Mouse (Mus musculus) CH12.LX (cell line): ENCODE results near the gene Lhx2. TPM values are rescaled to one million over a fixed set of nuclear protein-coding genes. Genes with fewer than 3 reads are reported as not detected.
A peak's percentile ranks its signal among the peaks of the same experiment; 100 is the strongest.

Source experiments
- DNase-seq: peaks from one replicate; pipeline ENCODE4 v3.0.0-alpha.2; 2013; ENCODE audit errors: extremely low read depth
- H3K27ac ChIP-seq: 2 replicates; pipeline ENCODE4 v1.5.1; 2012; ENCODE audit warnings: low read depth, mild to moderate bottlenecking, control low read depth, moderate library complexity; ENCODE audit not compliant: insufficient read depth
- H3K27me3 ChIP-seq: replicated peaks from 2 replicates; pipeline ENCODE3; 2012; ENCODE audit warnings: inconsistent platforms
- H3K36me3 ChIP-seq, 2 experiments: replicated peaks in 1 of 2; 2 replicates each; pipeline versions ENCODE3 to v1.6.1; 2012; ENCODE audit warnings: inconsistent platforms in 1 of 2, low read length in 1 of 2, mild to moderate bottlenecking in 1 of 2, mixed read lengths in 1 of 2, moderate library complexity in 1 of 2; ENCODE audit not compliant: control insufficient read depth in 1 of 2, insufficient read depth in 1 of 2
- H3K4me1 ChIP-seq, 2 experiments: 2 replicates each; pipeline ENCODE4 v1.6.1; 2012; ENCODE audit warnings: inconsistent platforms in 1 of 2, moderate library complexity in 1 of 2; ENCODE audit not compliant: insufficient read depth in 2 of 2, control insufficient read depth in 1 of 2
- H3K4me2 ChIP-seq: 2 replicates; pipeline ENCODE4 v1.6.1; 2012; ENCODE audit warnings: low read depth, mild to moderate bottlenecking, control low read depth; ENCODE audit not compliant: poor library complexity, insufficient read depth, severe bottlenecking
- H3K4me3 ChIP-seq, 3 experiments: fragments of 150-350 bp in 1 of 3; sonication (generic) in 1 of 3; replicated peaks in 1 of 3; 2 replicates each; pipeline versions ENCODE3 to v1.5.1; 2011 to 2012; ENCODE audit warnings: low read depth in 2 of 3, low read length in 2 of 3, mild to moderate bottlenecking in 2 of 3, moderate library complexity in 2 of 3, control low read depth in 1 of 3, improper control_type of control experiment in 1 of 3, inconsistent platforms in 1 of 3, mixed read lengths in 1 of 3; ENCODE audit not compliant: poor library complexity in 1 of 3
- H3K79me2 ChIP-seq: replicated peaks from 2 replicates; pipeline ENCODE4 v1.6.1; 2012; ENCODE audit warnings: mild to moderate bottlenecking, moderate library complexity; ENCODE audit not compliant: control insufficient read depth, poor library complexity, insufficient read depth, severe bottlenecking; ENCODE audit errors: extremely low read depth
- H3K9ac ChIP-seq: 2 replicates; pipeline ENCODE4 v1.6.1; 2012; ENCODE audit warnings: low read depth, mild to moderate bottlenecking, control low read depth, moderate library complexity; ENCODE audit not compliant: insufficient read depth
- H3K9me3 ChIP-seq: replicated peaks from 2 replicates; pipeline ENCODE3; 2012; ENCODE audit warnings: low read length, inconsistent platforms, mixed read lengths
- CHD1 ChIP-seq: IDR thresholded peaks from 2 replicates; pipeline ENCODE4 v1.6.1; 2012; ENCODE audit warnings: low read depth, low read length, improper control_type of control experiment, inconsistent platforms
- CTCF ChIP-seq, 2 experiments: IDR thresholded peaks in 1 of 2; conservative IDR thresholded peaks in 1 of 2; 2 replicates each; pipeline ENCODE4 v1.5.1; 2011 to 2012; ENCODE audit warnings: low read depth in 2 of 2, low read length in 2 of 2, improper control_type of control experiment in 1 of 2, inconsistent platforms in 1 of 2, mild to moderate bottlenecking in 1 of 2, moderate library complexity in 1 of 2
- ETS1 ChIP-seq: conservative IDR thresholded peaks from 2 replicates; pipeline ENCODE4 v1.6.1; 2012; ENCODE audit warnings: low read depth, mild to moderate bottlenecking, inconsistent platforms, low read length, improper control_type of control experiment, moderate library complexity
- GABPA ChIP-seq: IDR thresholded peaks from 2 replicates; pipeline ENCODE4 v1.6.1; 2012; ENCODE audit warnings: low read depth, low read length, improper control_type of control experiment, inconsistent platforms; ENCODE audit not compliant: insufficient replicate concordance
- JUN ChIP-seq: IDR thresholded peaks from 2 replicates; pipeline ENCODE4 v1.6.1; 2011; ENCODE audit warnings: low read depth, mild to moderate bottlenecking, low read length, improper control_type of control experiment, moderate library complexity; ENCODE audit not compliant: insufficient read depth
- MAFK ChIP-seq: IDR thresholded peaks from 2 replicates; pipeline ENCODE4 v1.6.1; 2011; ENCODE audit warnings: low read length, improper control_type of control experiment; ENCODE audit not compliant: insufficient replicate concordance
- MAX ChIP-seq: IDR thresholded peaks from 2 replicates; pipeline ENCODE4 v1.6.1; 2011; ENCODE audit warnings: low read length, improper control_type of control experiment
- MAZ ChIP-seq: IDR thresholded peaks from 2 replicates; pipeline ENCODE4 v1.6.1; 2012; ENCODE audit warnings: low read depth, mild to moderate bottlenecking, inconsistent platforms, low read length, improper control_type of control experiment, moderate library complexity
- MYC ChIP-seq: IDR thresholded peaks from 2 replicates; pipeline ENCODE4 v1.6.1; 2011; ENCODE audit warnings: low read depth, mild to moderate bottlenecking, improper control_type of control experiment, low read length
- NRF1 ChIP-seq: IDR thresholded peaks from 2 replicates; pipeline ENCODE4 v1.6.1; 2014; ENCODE audit warnings: low read depth, mild to moderate bottlenecking, inconsistent platforms, low read length, improper control_type of control experiment, moderate library complexity
- PAX5 ChIP-seq: IDR thresholded peaks from 2 replicates; pipeline ENCODE4 v1.6.1; 2012; ENCODE audit warnings: low read length, inconsistent platforms, mixed read lengths
- POLR2A ChIP-seq: IDR thresholded peaks from 2 replicates; pipeline ENCODE4 v1.6.1; 2011; ENCODE audit warnings: low read depth, mild to moderate bottlenecking, improper control_type of control experiment, low read length
- RAD21 ChIP-seq: IDR thresholded peaks from 2 replicates; pipeline ENCODE4 v1.6.1; 2011; ENCODE audit warnings: low read depth, mild to moderate bottlenecking, low read length, improper control_type of control experiment, moderate library complexity
- SIN3A ChIP-seq: IDR thresholded peaks from 2 replicates; pipeline ENCODE4 v1.6.1; 2012; ENCODE audit warnings: low read length, improper control_type of control experiment, inconsistent platforms
- ZKSCAN1 ChIP-seq: IDR thresholded peaks from 2 replicates; pipeline ENCODE4 v1.6.1; 2012; ENCODE audit warnings: low read depth, inconsistent platforms, low read length, improper control_type of control experiment, borderline replicate concordance
- ZMIZ1 ChIP-seq: IDR thresholded peaks from 2 replicates; pipeline ENCODE4 v1.6.1; 2012; ENCODE audit warnings: low read depth, mild to moderate bottlenecking, inconsistent platforms, low read length, improper control_type of control experiment
- dilution Hi-C: fragments of 300-500 bp; cut with MboI; formaldehyde crosslinking; loops from 2 replicates; pipeline ENCODE4 v1.14.3; 2020; ENCODE audit warnings: low sequenced_read_pairs; ENCODE audit not compliant: extremely low pct_unique_long_range_greater_than_20kb, extremely low pct_ligation_motif_present
- in situ Hi-C: fragments of 300-500 bp; cut with MboI; formaldehyde crosslinking; loops from 3 replicates; pipeline ENCODE4 v1.14.3; 2019; ENCODE audit warnings: low sequenced_read_pairs, low pct_ligation_motif_present, low pct_unique_long_range_greater_than_20kb, mixed read lengths
- polyA plus RNA-seq: library from polyadenylated mRNA; unstranded; fragments of >175 nt; gene quantifications from 2 replicates; pipeline ENCODE4 v1.2.1, GENCODE M21; 2012; ENCODE audit warnings: low read depth; ENCODE audit not compliant: insufficient read length
- total RNA-seq, 2 experiments: library from RNA; depleted of rRNA; stranded (reverse); fragments of 300-350 nt in 1 of 2; fragments of >200 nt in 1 of 2; gene quantifications; 2 replicates each; pipeline ENCODE4 v1.2.3; 2012 to 2014

The Lhx2 gene
- total and polyA plus RNA-seq, 3 experiments = 0.24 to 0.47 (median 0.34) TPM

DNA sequence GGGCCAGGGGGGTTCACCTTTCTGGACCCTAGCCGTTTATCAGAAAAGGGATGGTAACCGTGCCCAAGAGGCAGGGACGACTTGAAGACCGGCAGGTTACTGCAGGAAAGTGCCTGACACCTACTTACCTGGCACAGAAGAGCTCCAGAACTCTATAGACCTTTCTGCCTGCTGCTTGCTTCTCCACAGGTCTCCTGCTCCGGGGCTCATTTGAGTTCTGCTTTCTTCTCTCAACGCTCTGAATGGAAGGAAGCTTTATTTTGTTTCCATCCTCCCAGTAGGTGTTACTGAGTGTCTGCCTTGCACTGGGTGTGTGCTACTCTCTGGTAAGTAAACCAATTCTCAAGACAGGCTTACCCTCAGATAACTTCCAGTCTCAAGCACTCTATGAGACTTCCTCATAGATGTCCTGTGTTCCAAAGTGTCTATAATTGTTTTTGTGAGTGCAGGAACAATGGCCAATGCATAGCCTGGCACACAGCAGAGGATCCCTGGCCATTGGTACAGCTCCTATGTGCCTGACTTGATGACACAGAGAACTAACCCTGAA is 1.9 kb upstream of the Lhx2 start:
- dilution Hi-C loops = no loop called here
- H3K4me2 ChIP-seq = peak overlapping the region; percentile 52
- peaks cover 4% of the 10 kb centered on the region for H3K27me3 ChIP-seq
- H3K36me3 ChIP-seq = no peaks in the 10 kb centered on the region
- TF ChIP-seq PAX5 = no peak
- TF ChIP-seq MYC = no peak
- TF ChIP-seq JUN = no peak
- no peak for TF ChIP-seq NRF1
- no peak for TF ChIP-seq ZMIZ1
- H3K4me3 ChIP-seq = peak overlapping the region; percentile 8 to 45 (median 11)
- in situ Hi-C loops = no loop called here
- peaks cover 17 to 50% of the 10 kb centered on the region in 2 experiments; a peak in 3 of 4 replicates for H3K4me1 ChIP-seq
- H3K9ac ChIP-seq = peak overlapping the region; percentile 58
- peaks cover 3% of the 10 kb centered on the region for H3K9me3 ChIP-seq
- peak; percentile 18 for DNase-seq
- H3K27ac ChIP-seq = peak overlapping the region; percentile 63; the same call in 1 of the 2 replicates
- H3K79me2 ChIP-seq = no peaks in the 10 kb centered on the region

DNA sequence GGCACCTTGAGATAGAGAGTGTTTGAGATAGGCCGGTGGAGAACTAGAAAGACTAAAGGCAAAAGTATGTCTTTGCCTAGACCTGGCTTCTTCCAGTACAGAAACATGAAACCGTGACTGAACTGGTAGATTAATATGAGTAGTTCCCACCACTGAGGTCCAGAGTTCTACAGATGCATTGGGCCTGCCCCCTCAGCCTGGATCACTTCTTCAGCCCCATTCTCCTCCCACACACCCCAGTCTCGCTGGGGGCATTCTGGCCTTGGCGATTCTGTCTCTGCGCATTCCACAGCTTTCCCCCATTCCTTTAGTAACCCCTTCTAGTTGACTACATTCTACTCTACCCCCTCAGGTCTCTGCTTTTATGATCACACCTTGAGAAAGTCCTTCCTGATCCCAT is 1.4 kb upstream of the Lhx2 start:
- dilution Hi-C loops = no loop called here
- TF ChIP-seq ZMIZ1 (no peak), MAZ (no peak), ETS1 (no peak), PAX5 (no peak), ZKSCAN1 (no peak), SIN3A (no peak)
- TF ChIP-seq, all 38 proteins: peak for 0
- peak overlapping the region; percentile 63; the same call in 1 of the 2 replicates for H3K27ac ChIP-seq
- H3K4me3 ChIP-seq = peak overlapping the region in 2 of 3 experiments; percentile 11 to 45
- no peaks in the 10 kb centered on the region for H3K36me3 ChIP-seq
- peaks cover 4% of the 10 kb centered on the region for H3K27me3 ChIP-seq
- H3K79me2 ChIP-seq = no peaks in the 10 kb centered on the region
- in situ Hi-C loops = no loop called here
- peak overlapping the region; percentile 52; the same call in 1 of the 2 replicates for H3K4me2 ChIP-seq
- no peak for DNase-seq
- peaks cover 17 to 49% of the 10 kb centered on the region in 2 experiments; a peak in 3 of 4 replicates for H3K4me1 ChIP-seq
- peaks cover 3% of the 10 kb centered on the region for H3K9me3 ChIP-seq
- H3K9ac ChIP-seq = 0 out of 2 replicates have a peak overlapping the region, but pooled peaks have one; percentile 2

DNA sequence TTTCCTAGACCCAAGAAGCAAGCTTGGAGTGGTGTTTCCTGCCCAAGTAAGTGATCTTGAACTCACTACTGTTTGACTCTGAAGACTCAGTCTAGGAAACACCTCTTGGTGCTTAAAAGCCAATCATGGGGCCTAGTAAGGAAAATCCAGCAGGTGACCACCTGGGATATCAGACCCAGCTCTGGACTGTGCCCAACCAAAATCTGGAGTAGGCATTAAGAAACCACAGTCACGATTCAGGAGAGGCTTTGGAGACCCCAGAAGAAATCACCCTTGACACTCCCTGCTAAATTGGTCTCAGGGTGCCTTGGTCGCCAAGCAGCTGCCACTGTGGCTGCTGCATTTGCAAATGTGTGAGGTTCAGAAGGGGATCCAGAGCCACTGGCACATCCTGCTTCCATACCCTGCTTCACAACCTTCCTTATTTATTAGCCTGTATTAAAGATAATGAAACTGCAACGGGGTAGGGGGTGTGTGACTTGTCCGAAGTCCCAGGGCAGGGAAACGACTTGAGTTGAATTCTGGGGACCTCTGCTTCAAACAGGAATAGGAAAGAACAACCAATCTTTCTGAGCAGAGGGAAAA is 641 bp upstream of the Lhx2 start:
- Histone ChIP-seq H3K4me3 (no peak overlapping the region), H3K36me3 (no peaks in the 10 kb centered on the region), H3K27ac (no peak overlapping the region), H3K4me2 (peak overlapping the region; percentile 85), H3K4me1 (peaks cover 14 to 42% of the 10 kb centered on the region in 2 experiments; a peak in 3 of 4 replicates), H3K9me3 (peaks cover 3% of the 10 kb centered on the region), H3K27me3 (peaks cover 4% of the 10 kb centered on the region), H3K79me2 (no peaks in the 10 kb centered on the region), H3K9ac (no peak overlapping the region; the same call in 1 of the 2 replicates)
- DNase-seq = no peak
- in situ Hi-C loops (no loop called here), dilution Hi-C loops (no loop called here)
- TF ChIP-seq GABPA = no peak
- no peak for TF ChIP-seq MAFK
- TF ChIP-seq CHD1 = no peak
- no peak for TF ChIP-seq MAZ
- TF ChIP-seq CTCF (conservative IDR thresholded peaks at IDR 0.05 in 1 of 2, IDR thresholded peaks at IDR 0.05 in 1 of 2; ENCODE audit: low read depth in 2 of 2, low read length in 2 of 2) = no peak
- no peak for TF ChIP-seq PAX5
- TF ChIP-seq POLR2A = no peak
- no peak for TF ChIP-seq ZKSCAN1
- TF ChIP-seq RAD21 = no peak
- no peak for TF ChIP-seq MAX
